Mouse (Mus musculus): Measurements from ENCODE around the gene Pdgfb. TPM values are rescaled to one million over a fixed set of nuclear protein-coding genes. Genes with fewer than 3 reads are reported as not detected.

The Pdgfb gene
- polyA plus RNA-seq, 1 experiment, result 1.6 TPM

GRCm38 (mm10) chr15:80034366-80034765, 19.6 kb upstream of the Pdgfb start:
- Histone ChIP-seq H3K4me3 (ENCODE audit: control insufficient read depth, low read depth, low read length) (no peak overlapping the region), H3K4me1 (ENCODE audit: control insufficient read depth, insufficient read depth, low read length) (no peaks in the 10 kb centered on the region), H3K27me3 (ENCODE audit: control insufficient read depth, insufficient read depth, low read length) (no peaks in the 10 kb centered on the region), H3K27ac (ENCODE audit: control insufficient read depth, insufficient read depth, low read depth, low read length) (no peak overlapping the region), H3K36me3 (ENCODE audit: control insufficient read depth, insufficient read depth, low read length) (no peaks in the 10 kb centered on the region)
- TF ChIP-seq CTCF (IDR thresholded peaks at IDR 0.05; ENCODE audit: control insufficient read depth, insufficient read depth, insufficient replicate concordance, low read depth, low read length) (no peak), POLR2A (IDR thresholded peaks at IDR 0.05; ENCODE audit: control insufficient read depth, low read depth, low read length) (no peak)

GRCm38 (mm10) chr15:80031133-80031532, 16.4 kb upstream of the Pdgfb start:
- Histone ChIP-seq H3K27me3 (ENCODE audit: control insufficient read depth, insufficient read depth, low read length) (no peaks in the 10 kb centered on the region), H3K36me3 (ENCODE audit: control insufficient read depth, insufficient read depth, low read length) (no peaks in the 10 kb centered on the region), H3K4me3 (ENCODE audit: control insufficient read depth, low read depth, low read length) (no peak overlapping the region), H3K27ac (ENCODE audit: control insufficient read depth, insufficient read depth, low read depth, low read length) (no peak overlapping the region), H3K4me1 (ENCODE audit: control insufficient read depth, insufficient read depth, low read length) (peaks cover 6% of the 10 kb centered on the region)
- peak; percentile 77; the same call in 1 of the 2 replicates for TF ChIP-seq CTCF (IDR thresholded peaks at IDR 0.05; ENCODE audit: control insufficient read depth, insufficient read depth, insufficient replicate concordance, low read depth, low read length)
- TF ChIP-seq POLR2A (IDR thresholded peaks at IDR 0.05; ENCODE audit: control insufficient read depth, low read depth, low read length), result no peak

- no peak for TF ChIP-seq POLR2A (IDR thresholded peaks at IDR 0.05; ENCODE audit: control insufficient read depth, low read depth, low read length)
- no peak for TF ChIP-seq CTCF (IDR thresholded peaks at IDR 0.05; ENCODE audit: control insufficient read depth, insufficient read depth, insufficient replicate concordance, low read depth, low read length)
- no peak overlapping the region for H3K27ac ChIP-seq (ENCODE audit: control insufficient read depth, insufficient read depth, low read depth, low read length)
- no peaks in the 10 kb centered on the region for H3K36me3 ChIP-seq (ENCODE audit: control insufficient read depth, insufficient read depth, low read length)
- no peak overlapping the region for H3K4me3 ChIP-seq (ENCODE audit: control insufficient read depth, low read depth, low read length)
- H3K4me1 ChIP-seq (ENCODE audit: control insufficient read depth, insufficient read depth, low read length), result peaks cover 9% of the 10 kb centered on the region
- no peaks in the 10 kb centered on the region for H3K27me3 ChIP-seq (ENCODE audit: control insufficient read depth, insufficient read depth, low read length)
These were observed 15.6 kb upstream of the Pdgfb start for GRCm38 (mm10) chr15:80030399-80030798.

- H3K4me3 ChIP-seq (ENCODE audit: control insufficient read depth, low read depth, low read length), result no peak overlapping the region
- H3K4me1 ChIP-seq (ENCODE audit: control insufficient read depth, insufficient read depth, low read length), result peaks cover 16% of the 10 kb centered on the region
- no peaks in the 10 kb centered on the region for H3K36me3 ChIP-seq (ENCODE audit: control insufficient read depth, insufficient read depth, low read length)
- H3K27me3 ChIP-seq (ENCODE audit: control insufficient read depth, insufficient read depth, low read length), result no peaks in the 10 kb centered on the region
- H3K27ac ChIP-seq (ENCODE audit: control insufficient read depth, insufficient read depth, low read depth, low read length), result no peak overlapping the region
- no peak for TF ChIP-seq POLR2A (IDR thresholded peaks at IDR 0.05; ENCODE audit: control insufficient read depth, low read depth, low read length)
- TF ChIP-seq CTCF (IDR thresholded peaks at IDR 0.05; ENCODE audit: control insufficient read depth, insufficient read depth, insufficient replicate concordance, low read depth, low read length), result no peak
These were observed 14.1 kb upstream of the Pdgfb start for GRCm38 (mm10) chr15:80028862-80029261.

GRCm38 (mm10) chr15:80026689-80027353, 12.0 kb upstream of the Pdgfb start:
- Histone ChIP-seq H3K27me3 (ENCODE audit: control insufficient read depth, insufficient read depth, low read length) (no peaks in the 10 kb centered on the region), H3K36me3 (ENCODE audit: control insufficient read depth, insufficient read depth, low read length) (no peaks in the 10 kb centered on the region), H3K27ac (ENCODE audit: control insufficient read depth, insufficient read depth, low read depth, low read length) (no peak overlapping the region), H3K4me1 (ENCODE audit: control insufficient read depth, insufficient read depth, low read length) (peaks cover 16% of the 10 kb centered on the region), H3K4me3 (ENCODE audit: control insufficient read depth, low read depth, low read length) (peak overlapping the region; percentile 66; the same call in 1 of the 2 replicates)
- no peak for TF ChIP-seq POLR2A (IDR thresholded peaks at IDR 0.05; ENCODE audit: control insufficient read depth, low read depth, low read length)
- no peak for TF ChIP-seq CTCF (IDR thresholded peaks at IDR 0.05; ENCODE audit: control insufficient read depth, insufficient read depth, insufficient replicate concordance, low read depth, low read length)

GRCm38 (mm10) chr15:80026061-80026460, 11.3 kb upstream of the Pdgfb start:
- H3K4me1 ChIP-seq (ENCODE audit: control insufficient read depth, insufficient read depth, low read length), result peaks cover 16% of the 10 kb centered on the region
- peak overlapping the region; percentile 66 for H3K4me3 ChIP-seq (ENCODE audit: control insufficient read depth, low read depth, low read length)
- no peaks in the 10 kb centered on the region for H3K27me3 ChIP-seq (ENCODE audit: control insufficient read depth, insufficient read depth, low read length)
- no peaks in the 10 kb centered on the region for H3K36me3 ChIP-seq (ENCODE audit: control insufficient read depth, insufficient read depth, low read length)
- no peak overlapping the region for H3K27ac ChIP-seq (ENCODE audit: control insufficient read depth, insufficient read depth, low read depth, low read length)
- TF ChIP-seq CTCF (IDR thresholded peaks at IDR 0.05; ENCODE audit: control insufficient read depth, insufficient read depth, insufficient replicate concordance, low read depth, low read length) (no peak), POLR2A (IDR thresholded peaks at IDR 0.05; ENCODE audit: control insufficient read depth, low read depth, low read length) (no peak)

- no peaks in the 10 kb centered on the region for H3K36me3 ChIP-seq (ENCODE audit: control insufficient read depth, insufficient read depth, low read length)
- TF ChIP-seq POLR2A (IDR thresholded peaks at IDR 0.05; ENCODE audit: control insufficient read depth, low read depth, low read length) (no peak), CTCF (IDR thresholded peaks at IDR 0.05; ENCODE audit: control insufficient read depth, insufficient read depth, insufficient replicate concordance, low read depth, low read length) (no peak)
- H3K4me3 ChIP-seq (ENCODE audit: control insufficient read depth, low read depth, low read length), result peak overlapping the region; percentile 66
- peaks cover 16% of the 10 kb centered on the region for H3K4me1 ChIP-seq (ENCODE audit: control insufficient read depth, insufficient read depth, low read length)
- H3K27ac ChIP-seq (ENCODE audit: control insufficient read depth, insufficient read depth, low read depth, low read length), result no peak overlapping the region
- H3K27me3 ChIP-seq (ENCODE audit: control insufficient read depth, insufficient read depth, low read length), result no peaks in the 10 kb centered on the region
These were observed 10.8 kb upstream of the Pdgfb start for GRCm38 (mm10) chr15:80025615-80026014.

All from testis, adult 2 months (tissue).